Mouse (Mus musculus) limb, embryonic 10.5 days (tissue): ENCODE measurements around the gene Atp8b3. TPM values are rescaled to one million over a fixed set of nuclear protein-coding genes. Genes with fewer than 3 reads are reported as not detected.
A peak's percentile ranks its signal among the peaks of the same experiment; 100 is the strongest.

Source experiments
- DNase-seq: peaks from one replicate; pipeline ENCODE4 v3.0.0-alpha.2; 2017; ENCODE audit warnings: low spot score
- H3K27ac ChIP-seq: fragments of 300-500 bp; sonication (generic); 2 replicates; pipeline ENCODE4 v1.5.1; 2016; ENCODE audit warnings: mild to moderate bottlenecking
- H3K27me3 ChIP-seq: fragments of 300-500 bp; sonication (generic); 2 replicates; pipeline ENCODE4 v1.6.1; 2016; ENCODE audit warnings: low read depth, mild to moderate bottlenecking; ENCODE audit not compliant: poor library complexity, severe bottlenecking
- H3K36me3 ChIP-seq: fragments of 300-500 bp; sonication (generic); 2 replicates; pipeline ENCODE4 v1.6.1; 2016; ENCODE audit warnings: mild to moderate bottlenecking, moderate library complexity
- H3K4me1 ChIP-seq: fragments of 300-500 bp; sonication (generic); 2 replicates; pipeline ENCODE4 v1.6.1; 2016
- H3K4me3 ChIP-seq: fragments of 300-500 bp; sonication (generic); 2 replicates; pipeline ENCODE4 v1.5.1; 2016; ENCODE audit warnings: mild to moderate bottlenecking, moderate library complexity
- H3K9me3 ChIP-seq: fragments of 300-500 bp; sonication (generic); replicated peaks from 2 replicates; pipeline ENCODE4 v1.6.1; 2016; ENCODE audit warnings: mild to moderate bottlenecking
- WGBS: fragments of 180-500 bp; shearing (Covaris S2); methylation state at CpG from one replicate; pipeline ENCODE4 v1.1.7; 2016; 5-methylcytosine and 5-hydroxymethylcytosine counted together
- polyA plus RNA-seq: library from polyadenylated mRNA; unstranded; fragments of >200 nt; fragmentation: Nextera tagmentation; extraction: Ambion mirVana; gene quantifications from 2 replicates; pipeline ENCODE4 v1.2.1, GENCODE M21; 2016

Gene Atp8b3
- polyA plus RNA-seq, 1 experiment from 2014 or later, result 0.26 TPM

- H3K36me3 ChIP-seq, result peaks cover 12% of the 10 kb centered on the region
- peaks cover 76% of the 10 kb centered on the region for H3K4me1 ChIP-seq
- under 1% methylated on average over 91 of the region's 96 CpGs for WGBS
- DNase-seq, result peak; percentile 76
- H3K27ac ChIP-seq, result peak overlapping the region; percentile 91
- H3K4me3 ChIP-seq, result peak overlapping the region; percentile 89
- no peaks in the 10 kb centered on the region for H3K9me3 ChIP-seq
- H3K27me3 ChIP-seq, result no peaks in the 10 kb centered on the region
Observed at GRCm38 (mm10) chr10:80576351-80577194, 37.6 kb upstream of the Atp8b3 start.

- H3K4me3 ChIP-seq, result peak overlapping the region; percentile 89
- 17% methylated on average over 17 of the region's 17 CpGs for WGBS
- H3K27ac ChIP-seq, result peak overlapping the region; percentile 91; the same call in 1 of the 2 replicates
- H3K4me1 ChIP-seq, result peaks cover 82% of the 10 kb centered on the region
- DNase-seq, result no peak
- H3K36me3 ChIP-seq, result peaks cover 7% of the 10 kb centered on the region
- H3K27me3 ChIP-seq, result no peaks in the 10 kb centered on the region
- H3K9me3 ChIP-seq, result no peaks in the 10 kb centered on the region
Observed at GRCm38 (mm10) chr10:80575925-80576324, 37.0 kb upstream of the Atp8b3 start.

- H3K4me3 ChIP-seq, result peak overlapping the region; percentile 89; the same call in 1 of the 2 replicates
- peaks cover 93% of the 10 kb centered on the region for H3K4me1 ChIP-seq
- H3K36me3 ChIP-seq, result peaks cover 6% of the 10 kb centered on the region; the same call in 1 of the 2 replicates
- no peak for DNase-seq
- no peaks in the 10 kb centered on the region for H3K9me3 ChIP-seq
- 85% methylated on average over 3 of the region's 3 CpGs for WGBS
- H3K27me3 ChIP-seq, result no peaks in the 10 kb centered on the region
- no peak overlapping the region for H3K27ac ChIP-seq
Observed at GRCm38 (mm10) chr10:80574896-80575295, 36.0 kb upstream of the Atp8b3 start.

- Histone ChIP-seq H3K27ac (no peak overlapping the region), H3K4me3 (no peak overlapping the region), H3K4me1 (peaks cover 94% of the 10 kb centered on the region), H3K27me3 (no peaks in the 10 kb centered on the region), H3K9me3 (no peaks in the 10 kb centered on the region), H3K36me3 (peaks cover 8% of the 10 kb centered on the region)
- WGBS, result 72% methylated on average over 9 of the region's 9 CpGs
- DNase-seq, result no peak
Observed at GRCm38 (mm10) chr10:80573944-80574343, 35.0 kb upstream of the Atp8b3 start.

GRCm38 (mm10) chr10:80572477-80572876 is 33.6 kb upstream of the Atp8b3 start:
- H3K27me3 ChIP-seq, result no peaks in the 10 kb centered on the region
- H3K4me1 ChIP-seq, result peaks cover 84% of the 10 kb centered on the region
- no peak overlapping the region for H3K4me3 ChIP-seq
- 86% methylated on average over 2 of the region's 2 CpGs for WGBS
- H3K36me3 ChIP-seq, result peaks cover 23% of the 10 kb centered on the region
- no peak for DNase-seq
- 0 out of 2 replicates have a peak overlapping the region, but pooled peaks have one; percentile 86 for H3K27ac ChIP-seq
- H3K9me3 ChIP-seq, result no peaks in the 10 kb centered on the region

- Histone ChIP-seq H3K27ac (peak overlapping the region; percentile 86), H3K9me3 (no peaks in the 10 kb centered on the region), H3K27me3 (no peaks in the 10 kb centered on the region), H3K4me1 (peaks cover 78% of the 10 kb centered on the region), H3K36me3 (peaks cover 28% of the 10 kb centered on the region), H3K4me3 (peak overlapping the region; percentile 44)
- peak; percentile 62 for DNase-seq
- WGBS, result 22% methylated on average over 30 of the region's 30 CpGs
Observed at GRCm38 (mm10) chr10:80570871-80571836, 32.2 kb upstream of the Atp8b3 start.

- 93% methylated on average over 10 of the region's 10 CpGs for WGBS
- Histone ChIP-seq H3K9me3 (no peaks in the 10 kb centered on the region), H3K27ac (peak overlapping the region; percentile 86), H3K4me1 (peaks cover 71% of the 10 kb centered on the region), H3K27me3 (no peaks in the 10 kb centered on the region), H3K36me3 (peaks cover 30% of the 10 kb centered on the region), H3K4me3 (peak overlapping the region; percentile 44)
- DNase-seq, result no peak
Observed at GRCm38 (mm10) chr10:80570419-80570818, 31.5 kb upstream of the Atp8b3 start.

GRCm38 (mm10) chr10:80569664-80570066 is 30.7 kb upstream of the Atp8b3 start:
- H3K27me3 ChIP-seq, result no peaks in the 10 kb centered on the region
- WGBS, result 29% methylated on average over 10 of the region's 10 CpGs
- H3K4me1 ChIP-seq, result peaks cover 64% of the 10 kb centered on the region
- peak overlapping the region; percentile 44 for H3K4me3 ChIP-seq
- H3K36me3 ChIP-seq, result peaks cover 30% of the 10 kb centered on the region
- peak; percentile 61 for DNase-seq
- peak overlapping the region; percentile 86 for H3K27ac ChIP-seq
- no peaks in the 10 kb centered on the region for H3K9me3 ChIP-seq

GRCm38 (mm10) chr10:80568876-80569275 is 30.0 kb upstream of the Atp8b3 start:
- peaks cover 31% of the 10 kb centered on the region for H3K36me3 ChIP-seq
- H3K4me1 ChIP-seq, result peaks cover 57% of the 10 kb centered on the region
- no peak overlapping the region for H3K27ac ChIP-seq
- DNase-seq, result no peak
- WGBS, result 96% methylated on average over 29 of the region's 29 CpGs
- H3K27me3 ChIP-seq, result no peaks in the 10 kb centered on the region
- H3K4me3 ChIP-seq, result no peak overlapping the region
- no peaks in the 10 kb centered on the region for H3K9me3 ChIP-seq

- Histone ChIP-seq H3K4me1 (peaks cover 45% of the 10 kb centered on the region), H3K27ac (no peak overlapping the region)
Observed at GRCm38 (mm10) chr10:80566375-80567092, 27.6 kb upstream of the Atp8b3 start.

GRCm38 (mm10) chr10:80561116-80561944 is 22.4 kb upstream of the Atp8b3 start, which contains the start of gene Rexo1:
Gene Rexo1, minus strand, starts transcription at chr10:80561560.
- Histone ChIP-seq H3K4me1 (peaks cover 43% of the 10 kb centered on the region), H3K4me3 (peak within 1 kb of the TSS; percentile 89)
- WGBS, result under 1% methylated on average over 72 of the region's 72 CpGs

More at GRCm38 (mm10) chr10:80566375-80567092, 27.6 kb upstream of the Atp8b3 start:
- Histone ChIP-seq H3K9me3 (no peaks in the 10 kb centered on the region), H3K36me3 (peaks cover 33% of the 10 kb centered on the region), H3K4me3 (no peak overlapping the region), H3K27me3 (no peaks in the 10 kb centered on the region)
- WGBS, result 32% methylated on average over 17 of the region's 17 CpGs
- peak; percentile 91 for DNase-seq

More at GRCm38 (mm10) chr10:80561116-80561944, 22.4 kb upstream of the Atp8b3 start, which contains the start of gene Rexo1:
- peak; percentile 95 for DNase-seq
- peak within 1 kb of the TSS; percentile 98 for H3K27ac ChIP-seq
- H3K36me3 ChIP-seq, result peaks cover 21% of the 10 kb centered on the region
- H3K27me3 ChIP-seq, result no peaks in the 10 kb centered on the region
- no peaks in the 10 kb centered on the region for H3K9me3 ChIP-seq
